Mouse (Mus musculus) liver, adult 2 months (tissue): ENCODE data around the gene C4b. TPM values are rescaled to one million over a fixed set of nuclear protein-coding genes. Genes with fewer than 3 reads are reported as not detected.

Source experiments
- DNase-seq: peaks from one replicate; pipeline ENCODE4 v3.0.0-alpha.2; 2011; ENCODE audit warnings: low read depth, low spot score; ENCODE audit errors: extremely low read depth
- H3K27ac ChIP-seq: fragments of 200-500 bp; replicated peaks from 2 replicates; pipeline ENCODE4 v1.5.1; 2012; ENCODE audit warnings: low read depth, mild to moderate bottlenecking, control low read depth, inconsistent platforms, low read length; ENCODE audit not compliant: insufficient read depth
- H3K27me3 ChIP-seq: fragments of 200-500 bp; 2 replicates; pipeline ENCODE4 v1.6.1; 2012; ENCODE audit warnings: mild to moderate bottlenecking, moderate library complexity, low read length, inconsistent platforms; ENCODE audit not compliant: control insufficient read depth, insufficient read depth
- H3K36me3 ChIP-seq: fragments of 200-500 bp; 2 replicates; pipeline ENCODE4 v1.6.1; 2012; ENCODE audit warnings: low read length, inconsistent platforms; ENCODE audit not compliant: control insufficient read depth, insufficient read depth
- H3K4me1 ChIP-seq: fragments of 200-500 bp; 2 replicates; pipeline ENCODE4 v1.6.1; 2011; ENCODE audit warnings: low read length; ENCODE audit not compliant: control insufficient read depth, insufficient read depth
- H3K4me3 ChIP-seq: fragments of 200-500 bp; 2 replicates; pipeline ENCODE4 v1.5.1; 2011; ENCODE audit warnings: low read depth, mild to moderate bottlenecking, control low read depth, low read length, moderate library complexity; ENCODE audit not compliant: insufficient read depth
- H3K79me2 ChIP-seq: fragments of 200-500 bp; 2 replicates; pipeline ENCODE4 v1.6.1; 2012; ENCODE audit warnings: inconsistent platforms, mild to moderate bottlenecking, low read length, moderate library complexity; ENCODE audit not compliant: control insufficient read depth, insufficient read depth
- H3K9ac ChIP-seq: fragments of 200-500 bp; 2 replicates; pipeline ENCODE4 v1.6.1; 2012; ENCODE audit warnings: low read depth, mild to moderate bottlenecking, control low read depth, inconsistent platforms, low read length
- CTCF ChIP-seq: fragments of 200-500 bp; IDR thresholded peaks from 2 replicates; pipeline ENCODE4 v1.5.1; 2011; ENCODE audit warnings: low read depth, low read length, control low read depth
- POLR2A ChIP-seq: fragments of 200-500 bp; IDR thresholded peaks from 2 replicates; pipeline ENCODE4 v1.6.1; 2011; ENCODE audit warnings: low read length, control low read depth; ENCODE audit not compliant: insufficient read depth; ENCODE audit errors: extremely low read depth
- WGBS: fragments of 180-500 bp; shearing (Covaris S2); methylation state at CpG from one replicate; pipeline ENCODE4 v1.1.7; 2018; 5-methylcytosine and 5-hydroxymethylcytosine counted together
- polyA plus RNA-seq: library from polyadenylated mRNA; depleted of rRNA; stranded (reverse); fragments of >200 nt; gene quantifications from 2 replicates; pipeline ENCODE4 v1.2.3, GENCODE M21; 2012; rRNA removed
- total RNA-seq: library from RNA; depleted of rRNA; stranded (reverse); fragments of >200 nt; gene quantifications from 2 replicates; pipeline ENCODE4 v1.2.3, GENCODE M21; 2014; rRNA removed

The C4b gene
- total and polyA plus RNA-seq, 2 experiments, result 421 to 742 TPM

DNA sequence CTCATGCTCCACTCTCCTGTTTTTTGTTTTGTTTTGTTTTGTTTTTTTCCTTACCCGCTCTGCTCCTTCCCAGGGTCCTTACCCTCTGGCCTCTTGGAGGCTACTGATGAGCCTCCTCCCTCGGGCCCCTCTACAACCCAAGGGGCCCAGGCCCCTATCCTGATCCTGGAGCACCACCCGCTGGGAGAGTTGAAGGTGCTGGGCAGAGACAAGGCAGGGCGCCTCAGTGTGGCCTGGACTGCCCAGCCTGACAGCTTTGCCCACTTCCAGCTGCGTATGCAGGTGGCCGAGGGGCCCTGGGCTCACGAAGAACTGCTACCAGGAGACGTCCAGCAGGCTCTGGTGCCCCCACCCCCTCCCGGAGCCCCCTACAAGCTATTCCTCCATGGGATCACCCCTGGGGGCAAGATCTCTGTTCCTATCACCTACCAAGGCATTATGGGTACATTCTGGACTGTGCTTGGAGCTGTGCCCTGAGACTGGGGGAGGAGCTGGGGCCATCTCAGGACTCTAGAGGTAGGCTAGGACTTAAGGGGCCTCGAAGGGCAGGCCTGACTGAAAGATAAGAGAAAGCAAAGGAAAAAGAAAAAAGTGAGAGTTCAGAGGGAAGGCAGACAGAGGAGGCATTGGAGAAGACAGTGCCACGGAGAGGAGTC is 61.7 kb downstream of the C4b start:
- Histone ChIP-seq H3K9ac (no peak overlapping the region), H3K36me3 (no peaks in the 10 kb centered on the region), H3K4me3 (no peak overlapping the region), H3K27ac (0 out of 2 replicates have a peak overlapping the region, but pooled peaks have one; percentile 19), H3K27me3 (no peaks in the 10 kb centered on the region), H3K79me2 (no peaks in the 10 kb centered on the region), H3K4me1 (no peaks in the 10 kb centered on the region)
- no peak for TF ChIP-seq POLR2A
- TF ChIP-seq CTCF, result no peak
- WGBS, result 71% methylated on average over 11 of the region's 11 CpGs
- no peak for DNase-seq

DNA sequence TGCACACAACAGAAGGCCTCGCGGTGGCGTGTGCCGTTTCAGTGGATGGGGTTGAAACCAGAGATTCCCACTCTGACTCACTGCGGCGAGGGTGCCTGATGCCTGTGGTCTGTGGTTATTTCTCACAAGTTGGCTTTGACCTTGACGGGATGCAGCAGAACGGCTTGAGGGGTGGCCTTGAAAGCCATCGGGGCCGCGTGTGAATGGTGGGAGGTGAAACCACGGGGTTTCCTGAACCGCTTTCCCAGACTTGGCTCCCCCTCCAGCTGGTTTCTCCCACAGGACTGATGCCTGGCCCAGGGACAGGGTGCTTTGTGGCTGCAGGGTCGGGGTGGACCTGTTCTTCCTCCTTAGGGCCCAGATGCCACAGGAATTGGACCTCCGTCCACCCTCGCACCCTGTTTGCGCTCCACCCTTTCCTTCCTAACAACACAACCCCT is 62.5 kb downstream of the C4b start:
- peak overlapping the region; percentile 28 for H3K27ac ChIP-seq
- no peaks in the 10 kb centered on the region for H3K27me3 ChIP-seq
- H3K9ac ChIP-seq, result no peak overlapping the region; the same call in 1 of the 2 replicates
- TF ChIP-seq POLR2A (no peak), CTCF (no peak)
- no peaks in the 10 kb centered on the region for H3K4me1 ChIP-seq
- no peaks in the 10 kb centered on the region for H3K79me2 ChIP-seq
- no peaks in the 10 kb centered on the region for H3K36me3 ChIP-seq
- no peak overlapping the region for H3K4me3 ChIP-seq
- 62% methylated on average over 17 of the region's 17 CpGs for WGBS
- no peak for DNase-seq

DNA sequence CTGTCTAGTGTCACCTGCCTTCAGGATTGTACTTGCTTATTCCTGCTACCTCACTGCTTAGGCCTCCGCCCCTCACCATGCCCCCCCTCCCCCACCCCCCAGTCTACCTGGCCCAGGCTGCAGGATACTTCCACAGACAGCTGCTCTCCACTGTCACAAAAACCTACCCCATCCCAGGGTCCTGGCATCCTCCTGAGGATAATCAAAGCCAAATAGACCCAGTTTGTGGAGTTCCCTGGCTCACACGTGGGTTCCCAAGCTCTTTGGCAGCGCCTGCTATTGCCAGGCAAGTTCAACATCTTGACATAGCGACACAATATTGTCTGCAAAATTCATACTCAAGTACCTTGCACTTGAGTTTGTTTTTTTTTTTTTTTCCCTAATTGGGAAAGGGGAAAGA is 63.1 kb downstream of the C4b start:
- 80% methylated on average over 4 of the region's 4 CpGs for WGBS
- Histone ChIP-seq H3K4me3 (no peak overlapping the region), H3K27me3 (no peaks in the 10 kb centered on the region)

DNA sequence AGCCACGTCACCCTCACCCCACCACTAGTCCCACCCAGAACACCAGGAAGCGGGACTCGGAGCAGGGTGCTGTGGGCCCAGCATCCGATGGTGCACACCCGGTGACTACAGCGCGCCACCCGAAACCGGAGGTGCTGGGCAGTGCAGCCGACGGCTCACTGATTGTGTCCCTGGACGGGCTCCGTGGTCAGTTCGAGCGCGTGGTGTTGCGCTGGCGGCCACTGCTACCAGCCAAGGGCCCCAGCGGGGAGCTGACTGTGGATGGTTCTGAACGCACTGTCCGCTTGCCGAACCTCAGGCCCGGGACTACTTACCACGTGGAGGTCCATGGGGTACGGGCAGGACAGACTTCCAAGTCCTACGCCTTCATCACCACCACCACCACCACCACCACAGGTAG is 63.5 kb downstream of the C4b start:
- no peak for TF ChIP-seq POLR2A
- TF ChIP-seq CTCF, result no peak
- no peaks in the 10 kb centered on the region for H3K27me3 ChIP-seq

More for the DNA sequence above, 63.1 kb downstream of the C4b start:
- Histone ChIP-seq H3K4me1 (no peaks in the 10 kb centered on the region), H3K79me2 (no peaks in the 10 kb centered on the region), H3K9ac (no peak overlapping the region), H3K36me3 (no peaks in the 10 kb centered on the region), H3K27ac (no peak overlapping the region)
- TF ChIP-seq CTCF, result no peak
- no peak for TF ChIP-seq POLR2A
- no peak for DNase-seq

More for the DNA sequence above, 63.5 kb downstream of the C4b start:
- WGBS, result 81% methylated on average over 26 of the region's 26 CpGs
- no peaks in the 10 kb centered on the region for H3K36me3 ChIP-seq
- H3K4me3 ChIP-seq, result no peak overlapping the region
- H3K9ac ChIP-seq, result no peak overlapping the region
- no peak for DNase-seq
- H3K4me1 ChIP-seq, result no peaks in the 10 kb centered on the region
- H3K27ac ChIP-seq, result no peak overlapping the region
- no peaks in the 10 kb centered on the region for H3K79me2 ChIP-seq

Other genes with a start within 250 kb of the C4b start
- gene Btnl6, start 226.5 kb downstream of the C4b start, total RNA-seq, result 0.07 TPM in 1 of 2 replicates, not detected in the other
- gene Btnl6, start 226.5 kb downstream of the C4b start, polyA plus RNA-seq, result not detected in 2 replicates
- gene Notch4, start 179.6 kb downstream of the C4b start, total RNA-seq, result 0.83 and 2.6 TPM in 2 replicates
- gene Notch4, start 179.6 kb downstream of the C4b start, polyA plus RNA-seq, result 1.8 and 3.4 TPM in 2 replicates
- 0.65 and 0.94 TPM in 2 replicates for gene Gpsm3, start 154.1 kb downstream of the C4b start, total RNA-seq
- gene Gpsm3, start 154.1 kb downstream of the C4b start, polyA plus RNA-seq, result 2.5 and 3.4 TPM in 2 replicates
- 10.9 and 17.1 TPM in 2 replicates for gene Pbx2, start 152.6 kb downstream of the C4b start, total RNA-seq
- 19.5 and 21.1 TPM in 2 replicates for gene Pbx2, start 152.6 kb downstream of the C4b start, polyA plus RNA-seq
- 0.07 and 0.09 TPM in 2 replicates for gene Ager, start 146.0 kb downstream of the C4b start, total RNA-seq
- 0.21 and 0.29 TPM in 2 replicates for gene Ager, start 146.0 kb downstream of the C4b start, polyA plus RNA-seq
- 23.0 and 31.5 TPM in 2 replicates for gene Rnf5, start 140.2 kb downstream of the C4b start, total RNA-seq
- 155 and 182 TPM in 2 replicates for gene Rnf5, start 140.2 kb downstream of the C4b start, polyA plus RNA-seq
- 4.3 and 4.8 TPM in 2 replicates for gene Agpat1, start 139.6 kb downstream of the C4b start, total RNA-seq
- gene Agpat1, start 139.6 kb downstream of the C4b start, polyA plus RNA-seq, result 31.8 and 40.5 TPM in 2 replicates
- 0.37 and 0.60 TPM in 2 replicates for gene Egfl8, start 127.9 kb downstream of the C4b start, total RNA-seq
- gene Egfl8, start 127.9 kb downstream of the C4b start, polyA plus RNA-seq, result 0.82 and 1.2 TPM in 2 replicates
- 22.5 and 28.5 TPM in 2 replicates for gene Ppt2, start 115.4 kb downstream of the C4b start, total RNA-seq
- gene Ppt2, start 115.4 kb downstream of the C4b start, polyA plus RNA-seq, result 38.5 and 46.7 TPM in 2 replicates
- gene Prrt1, start 114.3 kb downstream of the C4b start, total RNA-seq, result not detected in 2 replicates
- gene Prrt1, start 114.3 kb downstream of the C4b start, polyA plus RNA-seq, result 0.32 and 0.39 TPM in 2 replicates
- 4.2 and 5.3 TPM in 2 replicates for gene Fkbpl, start 99.1 kb downstream of the C4b start, total RNA-seq
- 2.0 and 3.0 TPM in 2 replicates for gene Fkbpl, start 99.1 kb downstream of the C4b start, polyA plus RNA-seq
- gene Atf6b, start 96.7 kb downstream of the C4b start, total RNA-seq, result 4.4 and 6.6 TPM in 2 replicates
- gene Atf6b, start 96.7 kb downstream of the C4b start, polyA plus RNA-seq, result 29.8 and 34.6 TPM in 2 replicates
- gene Tnxb, start 73.3 kb downstream of the C4b start, total RNA-seq, result 3.6 and 5.6 TPM in 2 replicates
- 2.4 and 3.5 TPM in 2 replicates for gene Tnxb, start 73.3 kb downstream of the C4b start, polyA plus RNA-seq
- 0.18 and 12.8 TPM in 2 replicates for gene Cyp21a1, start 60.7 kb upstream of the C4b start, total RNA-seq
- 0.10 TPM in 1 of 2 replicates, not detected in the other for gene Cyp21a1, start 60.7 kb upstream of the C4b start, polyA plus RNA-seq
- 7.6 and 7.9 TPM in 2 replicates for gene Stk19, start 93.1 kb upstream of the C4b start, total RNA-seq
- gene Stk19, start 93.1 kb upstream of the C4b start, polyA plus RNA-seq, result 16.6 and 19.8 TPM in 2 replicates
- 9.7 and 12.8 TPM in 2 replicates for gene Dxo, start 93.1 kb upstream of the C4b start, total RNA-seq
- 26.3 and 36.6 TPM in 2 replicates for gene Dxo, start 93.1 kb upstream of the C4b start, polyA plus RNA-seq
- gene Skiv2l, start 106.3 kb upstream of the C4b start, total RNA-seq, result 32.0 and 39.4 TPM in 2 replicates
- 51.1 and 61.7 TPM in 2 replicates for gene Skiv2l, start 106.3 kb upstream of the C4b start, polyA plus RNA-seq
- gene Nelfe, start 106.5 kb upstream of the C4b start, total RNA-seq, result 21.9 and 22.0 TPM in 2 replicates
- 14.9 and 17.1 TPM in 2 replicates for gene Nelfe, start 106.5 kb upstream of the C4b start, polyA plus RNA-seq
- 1,474 and 1,577 TPM in 2 replicates for gene Cfb, start 118.6 kb upstream of the C4b start, total RNA-seq
- gene Cfb, start 118.6 kb upstream of the C4b start, polyA plus RNA-seq, result 709 and 764 TPM in 2 replicates
- 1.8 and 3.2 TPM in 2 replicates for gene Zbtb12, start 135.6 kb upstream of the C4b start, total RNA-seq
- gene Zbtb12, start 135.6 kb upstream of the C4b start, polyA plus RNA-seq, result 3.3 and 4.6 TPM in 2 replicates
- gene Gm20547, start 138.2 kb upstream of the C4b start, total RNA-seq, result 1.1 TPM in 1 of 2 replicates, not detected in the other
- 0.09 TPM in 1 of 2 replicates, not detected in the other for gene Gm20547, start 138.2 kb upstream of the C4b start, polyA plus RNA-seq
- 101 and 113 TPM in 2 replicates for gene C2, start 154.4 kb upstream of the C4b start, total RNA-seq
- gene C2, start 154.4 kb upstream of the C4b start, polyA plus RNA-seq, result 65.1 and 82.1 TPM in 2 replicates
- gene Ehmt2, start 154.6 kb upstream of the C4b start, total RNA-seq, result 45.2 and 54.6 TPM in 2 replicates
- gene Ehmt2, start 154.6 kb upstream of the C4b start, polyA plus RNA-seq, result 81.8 and 103 TPM in 2 replicates
- gene Slc44a4, start 170.6 kb upstream of the C4b start, total RNA-seq, result 0.13 and 0.18 TPM in 2 replicates
- gene Slc44a4, start 170.6 kb upstream of the C4b start, polyA plus RNA-seq, result 0.34 and 0.35 TPM in 2 replicates
- 27.6 and 36.8 TPM in 2 replicates for gene Neu1, start 187.4 kb upstream of the C4b start, total RNA-seq
- 52.5 and 62.5 TPM in 2 replicates for gene Neu1, start 187.4 kb upstream of the C4b start, polyA plus RNA-seq
- 3.6 and 10.1 TPM in 2 replicates for gene Hspa1b, start 215.4 kb upstream of the C4b start, total RNA-seq
- gene Hspa1b, start 215.4 kb upstream of the C4b start, polyA plus RNA-seq, result 10.0 and 11.2 TPM in 2 replicates
- gene Gm20481, start 226.0 kb upstream of the C4b start, total RNA-seq, result not detected in 2 replicates
- not detected in 2 replicates for gene Gm20481, start 226.0 kb upstream of the C4b start, polyA plus RNA-seq
- 0.18 and 0.60 TPM in 2 replicates for gene Hspa1a, start 228.3 kb upstream of the C4b start, total RNA-seq
- gene Hspa1a, start 228.3 kb upstream of the C4b start, polyA plus RNA-seq, result 0.45 TPM in 2 replicates
- 0.18 TPM in 1 of 2 replicates, not detected in the other for gene Hspa1l, start 228.8 kb upstream of the C4b start, total RNA-seq
- gene Hspa1l, start 228.8 kb upstream of the C4b start, polyA plus RNA-seq, result 0.05 TPM in 1 of 2 replicates, not detected in the other
- gene Lsm2, start 238.0 kb upstream of the C4b start, total RNA-seq, result 7.9 and 11.1 TPM in 2 replicates
- gene Lsm2, start 238.0 kb upstream of the C4b start, polyA plus RNA-seq, result 55.1 and 63.0 TPM in 2 replicates